Mouse (Mus musculus) limb, embryonic 14.5 days (tissue): ENCODE data around the gene Trap1. TPM values are rescaled to one million over a fixed set of nuclear protein-coding genes. Genes with fewer than 3 reads are reported as not detected.
"Not testable (repeated sequence)": the region's sequence is repeated elsewhere in the genome, so short reads cannot be mapped to it uniquely, and the experiment has no call there.

Source experiments
- ATAC-seq: fragments of 200-750 bp; cut with Nextera tagmentation; 2 replicates; pipeline ENCODE4 v1.8.0; 2017; ENCODE audit warnings: low read depth, moderate number of reproducible peaks, moderate TSS enrichment; ENCODE audit not compliant: low FRiP score
- DNase-seq: peaks from one replicate; pipeline ENCODE4 v3.0.0-alpha.2; 2015; ENCODE audit warnings: low spot score
- H3K27ac ChIP-seq: fragments of 300-500 bp; sonication (generic); replicated peaks from 2 replicates; pipeline ENCODE4 v1.5.1; 2014; ENCODE audit warnings: low read depth, mild to moderate bottlenecking, low read length, moderate library complexity, mixed read lengths
- H3K27me3 ChIP-seq: fragments of 300-500 bp; sonication (generic); 2 replicates; pipeline ENCODE4 v1.6.1; 2014; ENCODE audit warnings: low read length, mixed read lengths; ENCODE audit not compliant: control insufficient read depth, insufficient read depth
- H3K36me3 ChIP-seq: fragments of 300-500 bp; sonication (generic); 2 replicates; pipeline ENCODE4 v1.6.1; 2014; ENCODE audit warnings: mild to moderate bottlenecking, low read length, moderate library complexity, mixed read lengths; ENCODE audit not compliant: control insufficient read depth, insufficient read depth
- H3K4me1 ChIP-seq: fragments of 300-500 bp; sonication (generic); 2 replicates; pipeline ENCODE4 v1.6.1; 2014; ENCODE audit warnings: antibody characterized with exemption, low read length, mixed read lengths; ENCODE audit not compliant: control insufficient read depth, insufficient read depth
- H3K4me2 ChIP-seq: fragments of 300-500 bp; sonication (generic); replicated peaks from 2 replicates; pipeline ENCODE4 v1.6.1; 2014; ENCODE audit warnings: low read depth, mild to moderate bottlenecking, low read length, moderate library complexity; ENCODE audit not compliant: severe bottlenecking
- H3K4me3 ChIP-seq: fragments of 300-500 bp; sonication (generic); replicated peaks from 2 replicates; pipeline ENCODE4 v1.5.1; 2014; ENCODE audit warnings: low read length
- H3K9ac ChIP-seq: fragments of 300-500 bp; sonication (generic); 2 replicates; pipeline ENCODE4 v1.6.1; 2014; ENCODE audit warnings: mild to moderate bottlenecking, low read depth, low read length, moderate library complexity; ENCODE audit not compliant: severe bottlenecking
- H3K9me3 ChIP-seq: fragments of 300-500 bp; sonication (generic); 2 replicates; pipeline ENCODE4 v1.6.1; 2016; ENCODE audit warnings: low read length; ENCODE audit not compliant: control insufficient read depth
- POLR2A ChIP-seq: fragments of 200-500 bp; IDR thresholded peaks from 2 replicates; pipeline ENCODE4 v1.8.0; 2012; ENCODE audit warnings: inconsistent platforms, mild to moderate bottlenecking, moderate library complexity, borderline replicate concordance; ENCODE audit not compliant: insufficient read depth, insufficient read length; ENCODE audit errors: extremely low read depth
- WGBS: fragments of 180-500 bp; shearing (Covaris S2); extraction: QIAGEN DNeasy Blood & Tissue Kit; methylation state at CpG from one replicate; pipeline ENCODE4 v1.1.7; 2014; 5-methylcytosine and 5-hydroxymethylcytosine counted together
- polyA plus RNA-seq, 2 experiments: library from polyadenylated mRNA; depleted of rRNA in 1 of 2; stranded (reverse) in 1 of 2; unstranded in 1 of 2; fragments of >200 nt; fragmentation: Nextera tagmentation in 1 of 2; extraction: Ambion mirVana in 1 of 2; gene quantifications; 2 replicates each; pipeline versions ENCODE4 v1.2.1 to v1.2.3; 2012 to 2014

Trap1 gene
- polyA plus RNA-seq, 2 experiments, result 82.8 to 95.6 TPM

DNA sequence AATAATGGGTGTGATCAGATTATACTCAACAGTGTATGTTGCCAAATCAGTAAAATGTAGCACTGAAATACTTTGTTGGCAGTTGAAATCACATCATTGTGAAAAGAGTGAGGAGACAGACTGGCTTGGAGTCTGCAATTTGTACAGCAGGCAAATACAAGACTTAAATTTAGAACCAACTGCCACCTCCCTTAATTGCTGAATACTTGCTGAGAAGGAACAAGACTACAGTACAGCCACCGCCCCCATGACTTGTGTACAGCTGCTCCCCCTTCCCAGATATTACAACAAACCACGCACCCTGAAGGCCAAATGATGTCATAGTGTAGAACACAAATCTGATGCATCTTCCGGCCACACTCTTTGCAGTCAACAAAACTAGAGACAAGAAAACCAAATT lies 18.5 kb upstream of the Trap1 start:
- Histone ChIP-seq H3K4me2 (no peak overlapping the region), H3K27me3 (no peaks in the 10 kb centered on the region), H3K4me1 (no peaks in the 10 kb centered on the region), H3K36me3 (peaks cover 88% of the 10 kb centered on the region), H3K27ac (no peak overlapping the region), H3K9me3 (no peaks in the 10 kb centered on the region), H3K9ac (no peak overlapping the region), H3K4me3 (no peak overlapping the region)
- WGBS, result 96% methylated on average over 3 of the region's 3 CpGs
- DNase-seq, result no peak
- no peak for TF ChIP-seq POLR2A
- ATAC-seq, result no peak

DNA sequence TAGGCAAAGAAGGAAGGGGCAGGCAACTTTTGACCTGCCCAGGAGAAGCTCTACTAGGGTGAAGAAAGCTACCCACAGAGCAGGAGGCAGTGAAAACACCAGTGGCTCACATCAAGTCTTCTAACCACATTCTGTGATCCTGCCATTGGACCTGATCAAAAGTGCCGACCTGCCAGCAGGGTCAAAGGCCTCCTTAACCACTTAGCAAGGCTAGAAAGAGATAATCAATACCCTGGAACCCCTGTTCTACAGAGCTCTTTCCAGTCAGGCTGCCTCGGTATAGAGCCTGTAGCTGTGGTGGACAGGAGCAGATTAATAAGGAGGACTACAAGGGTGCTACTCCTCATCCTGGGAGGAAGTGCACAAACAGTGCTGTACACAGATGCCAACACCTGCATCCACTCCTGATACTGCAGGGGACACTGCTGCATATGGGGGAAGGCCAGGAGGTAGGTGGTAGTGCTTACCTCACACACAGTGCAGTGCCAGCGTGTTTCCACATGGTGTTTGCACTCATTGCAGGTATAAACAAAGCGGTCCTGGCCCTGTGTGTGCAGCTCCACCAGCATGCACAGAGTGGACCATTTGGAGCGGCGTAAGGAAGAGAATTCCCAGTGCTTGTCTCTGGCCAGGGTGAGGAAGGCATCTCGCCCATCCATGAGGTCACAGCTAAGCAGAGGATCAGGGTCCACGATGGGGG lies 9.7 kb upstream of the Trap1 start:
- DNase-seq, result no peak
- H3K27ac ChIP-seq, result no peak overlapping the region
- ATAC-seq, result no peak
- H3K27me3 ChIP-seq, result no peaks in the 10 kb centered on the region
- peaks cover 95% of the 10 kb centered on the region for H3K36me3 ChIP-seq
- H3K9me3 ChIP-seq, result no peaks in the 10 kb centered on the region
- no peak overlapping the region for H3K9ac ChIP-seq
- no peak for TF ChIP-seq POLR2A
- H3K4me1 ChIP-seq, result no peaks in the 10 kb centered on the region
- no peak overlapping the region for H3K4me3 ChIP-seq
- H3K4me2 ChIP-seq, result no peak overlapping the region
- whole genome bisulfite sequencing, result 91% methylated on average over 8 of the region's 8 CpGs

- H3K27ac ChIP-seq, result no peak overlapping the region
- no peak overlapping the region for H3K4me3 ChIP-seq
- H3K4me1 ChIP-seq, result no peaks in the 10 kb centered on the region
- no peak overlapping the region for H3K4me2 ChIP-seq
- H3K9ac ChIP-seq, result no peak overlapping the region
- WGBS, result 94% methylated on average over 9 of the region's 9 CpGs
- ATAC-seq, result no peak
- peaks cover 85% of the 10 kb centered on the region for H3K36me3 ChIP-seq
- TF ChIP-seq POLR2A, result no peak
- H3K9me3 ChIP-seq, result no peaks in the 10 kb centered on the region
- DNase-seq, result no peak
- no peaks in the 10 kb centered on the region for H3K27me3 ChIP-seq
These were observed 8.3 kb upstream of the Trap1 start for GRCm38 (mm10) chr16:4085851-4086387.

DNA sequence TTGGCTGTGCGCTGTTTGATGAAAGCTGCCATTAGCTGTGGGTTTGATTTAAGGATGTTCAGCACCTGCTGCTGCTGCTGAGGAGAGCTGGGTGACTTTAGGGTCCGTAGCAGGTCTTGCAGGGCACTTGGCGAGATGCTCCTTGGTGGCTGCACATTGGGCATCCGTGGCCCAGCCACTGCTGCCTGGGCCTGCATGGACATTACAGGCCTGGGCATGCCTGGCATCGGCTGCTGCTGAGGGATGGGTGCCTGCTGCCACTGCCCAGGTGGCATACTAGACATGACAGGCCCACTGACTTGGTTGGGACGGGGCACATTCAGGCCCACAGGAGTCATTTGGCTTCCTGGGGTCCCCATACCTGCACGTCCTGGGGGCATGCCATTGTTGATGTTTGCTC lies 7.4 kb upstream of the Trap1 start:
- no peaks in the 10 kb centered on the region for H3K9me3 ChIP-seq
- peaks cover 77% of the 10 kb centered on the region for H3K36me3 ChIP-seq
- H3K9ac ChIP-seq, result no peak overlapping the region
- 98% methylated on average over 7 of the region's 7 CpGs for WGBS
- TF ChIP-seq POLR2A, result no peak
- ATAC-seq, result no peak
- H3K4me3 ChIP-seq, result no peak overlapping the region
- DNase-seq, result no peak
- no peak overlapping the region for H3K4me2 ChIP-seq
- H3K27me3 ChIP-seq, result no peaks in the 10 kb centered on the region
- no peak overlapping the region for H3K27ac ChIP-seq
- no peaks in the 10 kb centered on the region for H3K4me1 ChIP-seq

DNA sequence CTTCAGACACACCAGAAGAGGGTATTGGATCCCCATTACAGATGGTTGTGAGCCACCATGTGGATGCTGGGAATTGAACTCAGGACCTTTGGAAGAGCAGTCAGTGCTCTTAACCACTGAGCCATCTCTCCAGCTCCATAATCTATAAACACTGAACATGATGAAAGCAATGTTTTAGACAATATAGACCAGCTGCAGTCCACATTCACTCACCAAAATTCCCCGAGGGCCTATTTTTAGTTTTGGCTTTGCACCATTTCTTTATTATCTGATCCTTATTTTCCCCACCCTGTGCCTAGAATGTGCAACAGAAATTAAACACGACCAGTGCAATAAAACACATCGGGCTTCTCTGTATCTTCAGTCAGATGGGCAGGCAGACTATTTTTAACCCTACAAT lies 2.8 kb upstream of the Trap1 start:
- not testable (repeated sequence) for H3K9me3 ChIP-seq, DNase-seq, H3K27me3 ChIP-seq, H3K4me1 ChIP-seq, H3K4me2 ChIP-seq, H3K9ac ChIP-seq, H3K27ac ChIP-seq, H3K4me3 ChIP-seq, ATAC-seq
- H3K36me3 ChIP-seq, result peaks cover 30% of the 10 kb centered on the region
- WGBS, result 62% methylated on average over 3 of the region's 3 CpGs

DNA sequence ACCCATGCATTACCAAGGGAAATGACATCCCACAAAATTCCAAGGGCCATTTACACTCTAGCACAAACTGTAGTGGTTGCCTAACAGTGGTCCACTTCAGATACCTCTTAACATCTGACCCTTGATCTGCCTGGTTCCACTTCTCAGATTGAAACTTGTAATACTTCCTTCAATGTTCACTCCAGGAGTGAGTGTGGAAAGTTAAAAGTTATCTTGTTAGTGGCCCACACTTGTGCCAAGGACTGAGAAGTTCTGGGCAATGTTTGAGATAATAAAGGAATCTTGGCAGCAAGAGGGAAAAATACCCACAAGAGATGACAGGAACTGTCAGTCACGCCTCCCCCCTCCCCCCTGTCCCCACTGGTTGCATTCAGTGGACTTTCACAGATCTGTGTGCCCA lies 2.0 kb upstream of the Trap1 start:
- H3K9ac ChIP-seq, result no peak overlapping the region
- no peaks in the 10 kb centered on the region for H3K27me3 ChIP-seq
- ATAC-seq (no peak), DNase-seq (no peak)
- H3K9me3 ChIP-seq, result no peaks in the 10 kb centered on the region
- H3K4me2 ChIP-seq, result no peak overlapping the region
- peaks cover 7% of the 10 kb centered on the region for H3K4me1 ChIP-seq
- peaks cover 23% of the 10 kb centered on the region for H3K36me3 ChIP-seq
- no peak overlapping the region for H3K27ac ChIP-seq
- TF ChIP-seq POLR2A, result no peak
- 71% methylated on average over 1 of the region's 1 CpGs for WGBS
- H3K4me3 ChIP-seq, result no peak overlapping the region

DNA sequence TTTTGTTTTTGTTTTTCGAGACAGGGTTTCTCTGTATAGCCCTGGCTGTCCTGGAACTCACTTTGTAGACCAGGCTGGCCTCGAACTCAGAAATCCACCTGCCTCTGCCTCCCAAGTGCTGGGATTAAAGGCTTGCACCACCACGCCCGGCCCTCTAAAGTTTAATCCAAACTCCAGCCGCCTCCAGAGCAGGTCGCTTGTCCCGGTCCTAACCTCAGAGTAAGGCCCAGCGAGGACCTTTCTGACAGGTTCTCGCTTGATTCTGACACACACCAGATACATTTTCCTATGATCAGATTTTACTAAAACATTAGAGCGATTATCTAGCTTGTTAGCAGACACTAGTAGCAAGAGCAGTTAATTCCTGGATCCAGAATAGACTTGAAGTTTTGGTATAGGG lies 675 bp upstream of the Trap1 start:
- Histone ChIP-seq H3K4me2 (peak overlapping the region; percentile 66), H3K36me3 (peaks cover 10% of the 10 kb centered on the region), H3K4me3 (peak overlapping the region; percentile 92), H3K9ac (peak overlapping the region; percentile 87; the same call in 1 of the 2 replicates), H3K27ac (0 out of 2 replicates have a peak overlapping the region, but pooled peaks have one; percentile 82)
- not testable (repeated sequence) for H3K27me3 ChIP-seq, DNase-seq, H3K4me1 ChIP-seq, ATAC-seq, H3K9me3 ChIP-seq
- 66% methylated on average over 10 of the region's 10 CpGs for WGBS
